Mouse (Mus musculus): ENCODE data around the gene 4930447C04Rik. TPM values are rescaled to one million over a fixed set of nuclear protein-coding genes. Genes with fewer than 3 reads are reported as not detected.

Gene 4930447C04Rik
- not detected for polyA plus RNA-seq (2014; fragmentation: Illumina TruSeq; extraction: RNeasy Lipid Tissue Mini Kit (QIAGEN cat#74804); ENCODE audit: insufficient read depth, low read depth, low replicate concordance)

DNA sequence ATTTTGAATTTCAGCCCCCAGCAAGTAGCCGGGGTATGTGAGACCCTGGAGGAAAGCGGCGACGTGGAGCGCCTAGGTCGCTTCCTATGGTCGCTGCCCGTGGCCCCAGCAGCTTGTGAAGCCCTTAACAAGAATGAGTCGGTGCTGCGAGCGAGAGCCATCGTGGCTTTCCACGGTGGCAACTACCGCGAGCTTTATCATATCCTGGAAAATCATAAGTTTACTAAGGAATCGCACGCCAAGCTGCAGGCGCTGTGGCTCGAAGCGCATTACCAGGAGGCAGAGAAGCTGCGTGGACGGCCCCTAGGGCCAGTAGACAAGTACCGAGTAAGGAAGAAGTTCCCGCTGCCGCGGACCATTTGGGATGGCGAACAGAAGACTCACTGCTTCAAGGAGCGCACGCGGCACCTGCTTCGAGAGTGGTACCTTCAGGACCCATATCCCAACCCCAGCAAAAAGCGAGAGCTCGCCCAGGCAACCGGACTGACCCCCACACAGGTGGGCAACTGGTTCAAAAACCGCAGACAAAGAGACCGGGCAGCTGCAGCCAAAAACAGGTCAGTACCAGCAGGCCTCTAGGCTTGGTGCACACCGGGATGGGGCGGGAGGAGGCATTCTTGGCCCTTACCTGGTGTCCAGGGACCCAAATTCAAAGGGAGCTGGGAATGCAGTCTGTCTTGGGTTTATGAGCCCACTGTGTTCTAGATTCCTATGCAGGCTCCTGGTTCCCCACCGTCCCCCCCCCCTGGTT is at the start of gene 4930447C04Rik:
Gene 4930447C04Rik (minus strand): TSS at position 704 of the 751 bp plus-strand sequence.

GRCm38 (mm10) chr12:72939616-72940015 is 958 bp downstream of the 4930447C04Rik start, which contains the start of gene Six6:
Gene Six6, plus strand, starts transcription at chr12:72939892.

Other genes with a start within 250 kb of the 4930447C04Rik start
- 70.4 TPM for gene Ppm1a, start 183.3 kb downstream of the 4930447C04Rik start, polyA plus RNA-seq (2014; fragmentation: Illumina TruSeq; extraction: RNeasy Lipid Tissue Mini Kit (QIAGEN cat#74804); ENCODE audit: insufficient read depth, low read depth, low replicate concordance)
- not detected for gene Six6, start 882 bp downstream of the 4930447C04Rik start, polyA plus RNA-seq (2014; fragmentation: Illumina TruSeq; extraction: RNeasy Lipid Tissue Mini Kit (QIAGEN cat#74804); ENCODE audit: insufficient read depth, low read depth, low replicate concordance)
- gene Six1, start 113.1 kb upstream of the 4930447C04Rik start, polyA plus RNA-seq (2014; fragmentation: Illumina TruSeq; extraction: RNeasy Lipid Tissue Mini Kit (QIAGEN cat#74804); ENCODE audit: insufficient read depth, low read depth, low replicate concordance): 1.5 TPM
- 1.2 TPM for gene Six4, start 172.7 kb upstream of the 4930447C04Rik start, polyA plus RNA-seq (2014; fragmentation: Illumina TruSeq; extraction: RNeasy Lipid Tissue Mini Kit (QIAGEN cat#74804); ENCODE audit: insufficient read depth, low read depth, low replicate concordance)
- 23.5 TPM for gene Mnat1, start 182.9 kb upstream of the 4930447C04Rik start, polyA plus RNA-seq (2014; fragmentation: Illumina TruSeq; extraction: RNeasy Lipid Tissue Mini Kit (QIAGEN cat#74804); ENCODE audit: insufficient read depth, low read depth, low replicate concordance)

Data from lung, adult 10 weeks (tissue).